Mouse (Mus musculus): ENCODE measurements around the gene Anxa3. TPM values are rescaled to one million over a fixed set of nuclear protein-coding genes. Genes with fewer than 3 reads are reported as not detected.

Anxa3 gene
- polyA plus RNA-seq (2014; fragmentation: Nextera tagmentation; extraction: Ambion mirVana), result 19.8 and 26.5 TPM in 2 replicates

GRCm38 (mm10) chr5:96792936-96793718, at the start of gene Anxa3:
Gene Anxa3 (plus strand): TSS chr5:96793339.
- peak within 1 kb of the TSS; percentile 10; the same call in 1 of the 2 replicates for H3K9ac ChIP-seq
- ATAC-seq (ENCODE audit: low FRiP score) (peak; percentile 53; the same call in 1 of the 2 replicates), DNase-seq (ENCODE audit: low spot score) (no peak)

GRCm38 (mm10) chr5:96747195-96747984, 45.7 kb upstream of the Anxa3 start:
- no peak overlapping the region for H3K27ac ChIP-seq
- ATAC-seq (ENCODE audit: low FRiP score) (peak; percentile 53; the same call in 1 of the 2 replicates), DNase-seq (ENCODE audit: low spot score) (no peak)
- no peak overlapping the region for H3K4me3 ChIP-seq (replicated peaks; ENCODE audit: low read length)
- H3K27me3 ChIP-seq (ENCODE audit: control insufficient read depth, insufficient read depth, low read length), result no peaks in the 10 kb centered on the region
- no peaks in the 10 kb centered on the region; the same call in 1 of the 2 replicates for H3K4me1 ChIP-seq (replicated peaks; ENCODE audit: control insufficient read depth, insufficient read depth, low read length)
- H3K4me2 ChIP-seq (replicated peaks), result no peak overlapping the region
- H3K9ac ChIP-seq, result no peak overlapping the region
- H3K9me3 ChIP-seq (ENCODE audit: control insufficient read depth, low read length), result no peaks in the 10 kb centered on the region
- no peaks in the 10 kb centered on the region for H3K36me3 ChIP-seq (replicated peaks; ENCODE audit: control insufficient read depth, insufficient read depth)
- WGBS, result 28% methylated on average over 8 of the region's 8 CpGs

More at GRCm38 (mm10) chr5:96792936-96793718, at the start of gene Anxa3:
- Histone ChIP-seq H3K36me3 (replicated peaks; ENCODE audit: control insufficient read depth, insufficient read depth) (no peaks in the 10 kb centered on the region), H3K9me3 (ENCODE audit: control insufficient read depth, low read length) (no peaks in the 10 kb centered on the region), H3K4me2 (replicated peaks) (peak within 1 kb of the TSS; percentile 51), H3K4me3 (replicated peaks; ENCODE audit: low read length) (peak within 1 kb of the TSS; percentile 27), H3K4me1 (replicated peaks; ENCODE audit: control insufficient read depth, insufficient read depth, low read length) (no peaks in the 10 kb centered on the region), H3K27me3 (ENCODE audit: control insufficient read depth, insufficient read depth, low read length) (no peaks in the 10 kb centered on the region), H3K27ac (no peak within 1 kb of the TSS)
- 12% methylated on average over 26 of the region's 26 CpGs for WGBS

GRCm38 (mm10) chr5:96757615-96758014, 35.5 kb upstream of the Anxa3 start:
- ATAC-seq (ENCODE audit: low FRiP score), result no peak
- no peak for DNase-seq (ENCODE audit: low spot score)
- H3K27ac ChIP-seq, result no peak overlapping the region
- WGBS, result 91% methylated on average over 7 of the region's 7 CpGs
- no peak overlapping the region for H3K9ac ChIP-seq
- H3K4me1 ChIP-seq (replicated peaks; ENCODE audit: control insufficient read depth, insufficient read depth, low read length), result no peaks in the 10 kb centered on the region
- H3K4me2 ChIP-seq (replicated peaks), result no peak overlapping the region
- no peaks in the 10 kb centered on the region for H3K27me3 ChIP-seq (ENCODE audit: control insufficient read depth, insufficient read depth, low read length)
- no peak overlapping the region for H3K4me3 ChIP-seq (replicated peaks; ENCODE audit: low read length)
- H3K9me3 ChIP-seq (ENCODE audit: control insufficient read depth, low read length), result no peaks in the 10 kb centered on the region
- no peaks in the 10 kb centered on the region for H3K36me3 ChIP-seq (replicated peaks; ENCODE audit: control insufficient read depth, insufficient read depth)

DNA sequence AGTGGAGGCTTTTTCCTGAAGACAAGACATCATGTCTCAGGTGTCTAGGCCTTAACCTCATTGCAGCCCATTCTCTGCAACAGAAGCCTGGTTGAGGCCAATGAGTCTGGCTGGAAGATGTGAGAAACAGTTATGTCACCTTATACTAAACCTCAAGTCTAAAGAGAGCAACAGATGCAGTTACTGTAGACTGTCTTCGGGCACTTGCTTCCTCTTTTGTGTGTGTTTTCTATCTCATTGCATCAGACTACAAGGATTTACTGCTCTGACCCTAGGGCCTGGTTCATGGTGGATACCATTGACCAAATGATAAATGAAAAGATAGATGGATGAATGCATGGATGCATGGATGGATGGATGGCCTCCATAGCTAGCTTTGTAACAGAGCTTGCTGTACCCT, 31.1 kb upstream of the Anxa3 start:
- H3K27ac ChIP-seq, result no peak overlapping the region
- no peaks in the 10 kb centered on the region for H3K27me3 ChIP-seq (ENCODE audit: control insufficient read depth, insufficient read depth, low read length)
- DNase-seq (ENCODE audit: low spot score), result no peak
- no peak overlapping the region for H3K4me2 ChIP-seq (replicated peaks)
- H3K4me1 ChIP-seq (replicated peaks; ENCODE audit: control insufficient read depth, insufficient read depth, low read length), result no peaks in the 10 kb centered on the region
- no peak overlapping the region for H3K4me3 ChIP-seq (replicated peaks; ENCODE audit: low read length)
- ATAC-seq (ENCODE audit: low FRiP score), result no peak
- no peaks in the 10 kb centered on the region for H3K36me3 ChIP-seq (replicated peaks; ENCODE audit: control insufficient read depth, insufficient read depth)
- no peak overlapping the region for H3K9ac ChIP-seq
- 100% methylated on average over 1 of the region's 1 CpGs for WGBS
- H3K9me3 ChIP-seq (ENCODE audit: control insufficient read depth, low read length), result no peaks in the 10 kb centered on the region

GRCm38 (mm10) chr5:96768846-96769471, 24.2 kb upstream of the Anxa3 start:
- DNase-seq (ENCODE audit: low spot score), result peak; percentile 91
- H3K36me3 ChIP-seq (replicated peaks; ENCODE audit: control insufficient read depth, insufficient read depth), result no peaks in the 10 kb centered on the region
- no peak overlapping the region for H3K9ac ChIP-seq
- H3K9me3 ChIP-seq (ENCODE audit: control insufficient read depth, low read length), result no peaks in the 10 kb centered on the region
- H3K4me3 ChIP-seq (replicated peaks; ENCODE audit: low read length), result no peak overlapping the region
- no peaks in the 10 kb centered on the region for H3K4me1 ChIP-seq (replicated peaks; ENCODE audit: control insufficient read depth, insufficient read depth, low read length)
- H3K27ac ChIP-seq, result no peak overlapping the region
- H3K4me2 ChIP-seq (replicated peaks), result no peak overlapping the region
- 63% methylated on average over 10 of the region's 10 CpGs for WGBS
- H3K27me3 ChIP-seq (ENCODE audit: control insufficient read depth, insufficient read depth, low read length), result no peaks in the 10 kb centered on the region
- peak; percentile 65; the same call in 1 of the 2 replicates for ATAC-seq (ENCODE audit: low FRiP score)

DNA sequence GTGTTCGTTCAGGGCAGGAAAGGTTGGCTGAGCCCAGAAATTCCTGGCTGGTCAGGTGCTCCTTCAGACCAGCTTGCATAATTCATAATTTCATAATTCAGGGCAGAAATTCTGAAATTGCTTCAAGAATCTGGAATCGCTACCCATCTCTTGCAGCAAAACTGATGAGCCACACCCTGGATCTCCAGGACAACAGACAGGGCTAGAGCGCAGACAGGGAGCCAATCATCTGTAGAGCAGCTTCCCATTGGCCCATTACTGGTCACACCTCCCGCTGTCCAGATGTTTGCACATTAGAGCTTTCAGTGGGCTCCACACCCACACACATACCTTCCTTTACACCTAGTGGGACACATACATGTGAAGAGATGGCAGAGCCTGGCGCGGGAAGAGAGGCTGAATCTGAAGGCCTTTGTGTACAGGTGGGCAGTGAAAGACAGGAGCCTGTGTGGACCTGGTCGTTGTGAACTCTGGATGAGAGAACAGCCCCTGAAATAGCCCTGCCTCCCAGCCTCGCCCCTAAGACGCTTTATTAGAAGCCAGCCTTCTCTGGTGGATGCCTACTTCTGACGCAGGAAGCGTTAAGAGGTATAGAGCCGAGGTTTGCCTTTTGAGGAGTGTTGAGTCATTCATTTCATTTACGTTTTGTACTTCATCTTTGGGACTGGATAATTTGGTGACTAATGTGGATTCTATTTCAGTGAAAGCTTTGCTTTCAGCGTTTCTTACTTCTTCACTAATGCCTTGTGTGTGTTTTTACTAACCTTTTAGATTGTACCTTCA, 9.4 kb upstream of the Anxa3 start:
- DNase-seq (ENCODE audit: low spot score) (no peak), ATAC-seq (ENCODE audit: low FRiP score) (no peak)
- no peaks in the 10 kb centered on the region for H3K36me3 ChIP-seq (replicated peaks; ENCODE audit: control insufficient read depth, insufficient read depth)
- no peaks in the 10 kb centered on the region for H3K4me1 ChIP-seq (replicated peaks; ENCODE audit: control insufficient read depth, insufficient read depth, low read length)
- 84% methylated on average over 14 of the region's 14 CpGs for WGBS
- H3K9me3 ChIP-seq (ENCODE audit: control insufficient read depth, low read length), result no peaks in the 10 kb centered on the region
- no peaks in the 10 kb centered on the region for H3K27me3 ChIP-seq (ENCODE audit: control insufficient read depth, insufficient read depth, low read length)
- H3K9ac ChIP-seq, result no peak overlapping the region
- no peak overlapping the region for H3K4me3 ChIP-seq (replicated peaks; ENCODE audit: low read length)
- H3K27ac ChIP-seq, result no peak overlapping the region
- no peak overlapping the region for H3K4me2 ChIP-seq (replicated peaks)

DNA sequence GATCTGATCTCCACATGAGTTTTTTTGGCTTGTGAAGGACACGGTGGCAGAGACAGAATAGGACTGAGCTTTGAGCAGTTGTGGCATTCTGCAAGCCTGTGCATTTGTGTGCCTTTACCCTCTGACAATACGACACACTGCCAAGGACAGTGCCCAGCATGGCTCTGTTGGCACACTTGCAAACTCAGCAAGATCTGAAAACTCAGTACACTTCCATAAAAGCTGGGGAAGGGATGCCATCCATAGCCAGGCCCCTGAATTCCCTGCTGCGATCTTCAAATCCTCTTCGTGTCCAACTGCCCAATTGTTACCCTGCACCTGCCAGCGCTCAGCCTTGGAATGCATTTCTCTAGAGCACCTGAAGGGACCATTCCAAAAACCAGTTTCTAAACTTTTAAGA, 8.0 kb upstream of the Anxa3 start:
- H3K4me2 ChIP-seq (replicated peaks), result no peak overlapping the region
- no peaks in the 10 kb centered on the region for H3K36me3 ChIP-seq (replicated peaks; ENCODE audit: control insufficient read depth, insufficient read depth)
- H3K27me3 ChIP-seq (ENCODE audit: control insufficient read depth, insufficient read depth, low read length), result no peaks in the 10 kb centered on the region
- 83% methylated on average over 5 of the region's 5 CpGs for WGBS
- H3K27ac ChIP-seq, result no peak overlapping the region
- H3K9ac ChIP-seq, result no peak overlapping the region
- no peaks in the 10 kb centered on the region for H3K4me1 ChIP-seq (replicated peaks; ENCODE audit: control insufficient read depth, insufficient read depth, low read length)
- H3K9me3 ChIP-seq (ENCODE audit: control insufficient read depth, low read length), result no peaks in the 10 kb centered on the region
- no peak for ATAC-seq (ENCODE audit: low FRiP score)
- DNase-seq (ENCODE audit: low spot score), result no peak
- no peak overlapping the region for H3K4me3 ChIP-seq (replicated peaks; ENCODE audit: low read length)

DNA sequence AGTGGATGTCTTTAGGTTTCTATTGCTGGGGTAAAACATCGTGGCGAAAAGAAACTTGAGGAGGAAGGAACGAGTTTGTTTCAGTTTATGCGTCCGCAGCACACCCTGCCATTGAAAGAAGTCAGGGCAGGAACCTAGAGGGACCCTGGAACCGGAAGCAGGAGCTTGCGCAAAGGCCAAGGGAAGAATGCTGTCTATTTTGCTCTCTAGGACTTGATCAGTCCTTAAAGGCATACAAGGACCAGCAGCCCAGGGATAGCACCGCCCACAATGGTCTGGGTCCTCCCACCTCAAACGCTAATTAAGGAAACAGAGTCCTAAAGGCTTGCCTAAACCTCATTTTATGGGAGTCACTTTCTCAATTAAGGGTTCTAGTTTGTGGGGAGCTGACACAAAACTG, 717 bp upstream of the Anxa3 start:
- WGBS, result 73% methylated on average over 9 of the region's 9 CpGs
- no peak for DNase-seq (ENCODE audit: low spot score)
- Histone ChIP-seq H3K27me3 (ENCODE audit: control insufficient read depth, insufficient read depth, low read length) (no peaks in the 10 kb centered on the region), H3K36me3 (replicated peaks; ENCODE audit: control insufficient read depth, insufficient read depth) (no peaks in the 10 kb centered on the region), H3K4me2 (replicated peaks) (no peak overlapping the region), H3K4me1 (replicated peaks; ENCODE audit: control insufficient read depth, insufficient read depth, low read length) (no peaks in the 10 kb centered on the region), H3K27ac (no peak overlapping the region), H3K4me3 (replicated peaks; ENCODE audit: low read length) (no peak overlapping the region), H3K9me3 (ENCODE audit: control insufficient read depth, low read length) (no peaks in the 10 kb centered on the region), H3K9ac (no peak overlapping the region)
- ATAC-seq (ENCODE audit: low FRiP score), result no peak

Data from hindbrain, embryonic 14.5 days (tissue).